Mouse (Mus musculus) lung, postnatal 0 days (tissue): ENCODE results near the gene Znhit1. TPM values are rescaled to one million over a fixed set of nuclear protein-coding genes. Genes with fewer than 3 reads are reported as not detected.
A peak's percentile ranks its signal among the peaks of the same experiment; 100 is the strongest.
"Not testable (repeated sequence)": the region's sequence is repeated elsewhere in the genome, so short reads cannot be mapped to it uniquely, and the experiment has no call there.

ENCODE experiments used
- ATAC-seq: fragments of 200-750 bp; cut with Nextera tagmentation; 2 replicates; pipeline ENCODE4 v1.8.0; 2017; ENCODE audit warnings: moderate library complexity
- DNase-seq: peaks from one replicate; pipeline ENCODE4 v3.0.0-alpha.2; 2016; ENCODE audit warnings: low spot score
- H3K27ac ChIP-seq: fragments of 300-500 bp; sonication (generic); 2 replicates; pipeline ENCODE4 v1.5.1; 2014; ENCODE audit warnings: antibody characterized with exemption, mild to moderate bottlenecking, low read length, mixed read lengths
- H3K27me3 ChIP-seq: fragments of 300-500 bp; sonication (generic); replicated peaks from 2 replicates; pipeline ENCODE4 v1.6.1; 2014; ENCODE audit warnings: low read length, mixed read lengths; ENCODE audit not compliant: insufficient read depth
- H3K36me3 ChIP-seq: fragments of 300-500 bp; sonication (generic); 2 replicates; pipeline ENCODE4 v1.6.1; 2014; ENCODE audit warnings: low read length, mixed read lengths; ENCODE audit not compliant: insufficient read depth
- H3K4me1 ChIP-seq: fragments of 300-500 bp; sonication (generic); 2 replicates; pipeline ENCODE4 v1.6.1; 2014; ENCODE audit warnings: antibody characterized with exemption, low read depth, low read length, mixed read lengths; ENCODE audit not compliant: insufficient read depth
- H3K4me2 ChIP-seq: fragments of 300-500 bp; sonication (generic); replicated peaks from 2 replicates; pipeline ENCODE4 v1.6.1; 2014; ENCODE audit warnings: low read depth, mild to moderate bottlenecking, low read length, moderate library complexity, mixed read lengths
- H3K4me3 ChIP-seq: fragments of 300-500 bp; sonication (generic); 2 replicates; pipeline ENCODE4 v1.5.1; 2014; ENCODE audit warnings: low read depth, low read length
- H3K9ac ChIP-seq: fragments of 300-500 bp; sonication (generic); replicated peaks from 2 replicates; pipeline ENCODE4 v1.6.1; 2014; ENCODE audit warnings: low read depth, mild to moderate bottlenecking
- H3K9me3 ChIP-seq: fragments of 300-500 bp; sonication (generic); 2 replicates; pipeline ENCODE4 v1.6.1; 2016; ENCODE audit warnings: low read length, mixed read lengths
- CTCF ChIP-seq: IDR thresholded peaks from 2 replicates; pipeline ENCODE4 v1.5.1; 2016; ENCODE audit warnings: antibody characterized with exemption, mild to moderate bottlenecking
- EP300 ChIP-seq: IDR thresholded peaks from 2 replicates; pipeline ENCODE4 v1.6.1; 2016; ENCODE audit warnings: antibody characterized with exemption, mild to moderate bottlenecking, control low read depth
- WGBS: fragments of 180-500 bp; shearing (Covaris S2); extraction: QIAGEN DNeasy Blood & Tissue Kit; methylation state at CpG from one replicate; pipeline ENCODE4 v1.1.7; 2014; 5-methylcytosine and 5-hydroxymethylcytosine counted together
- polyA plus RNA-seq: library from polyadenylated mRNA; unstranded; fragments of >200 nt; fragmentation: Nextera tagmentation; extraction: Ambion mirVana; gene quantifications from 2 replicates; pipeline ENCODE4 v1.2.1, GENCODE M21; 2015

The Znhit1 gene
- polyA plus RNA-seq, 1 experiment from 2014 or later = 83.9 TPM

- no peak overlapping the region for H3K4me3 ChIP-seq
- no peaks in the 10 kb centered on the region for H3K27me3 ChIP-seq
- no peaks in the 10 kb centered on the region for H3K9me3 ChIP-seq
- DNase-seq = no peak
- 68% methylated on average over 2 of the region's 2 CpGs for WGBS
- H3K27ac ChIP-seq = no peak overlapping the region
- ATAC-seq = no peak
- no peak overlapping the region for H3K4me2 ChIP-seq
- H3K36me3 ChIP-seq = no peaks in the 10 kb centered on the region
- TF ChIP-seq CTCF = no peak
- H3K9ac ChIP-seq = no peak overlapping the region
- no peaks in the 10 kb centered on the region for H3K4me1 ChIP-seq
Observed at GRCm38 (mm10) chr5:136943382-136943781, 44.4 kb downstream of the Znhit1 start.

DNA sequence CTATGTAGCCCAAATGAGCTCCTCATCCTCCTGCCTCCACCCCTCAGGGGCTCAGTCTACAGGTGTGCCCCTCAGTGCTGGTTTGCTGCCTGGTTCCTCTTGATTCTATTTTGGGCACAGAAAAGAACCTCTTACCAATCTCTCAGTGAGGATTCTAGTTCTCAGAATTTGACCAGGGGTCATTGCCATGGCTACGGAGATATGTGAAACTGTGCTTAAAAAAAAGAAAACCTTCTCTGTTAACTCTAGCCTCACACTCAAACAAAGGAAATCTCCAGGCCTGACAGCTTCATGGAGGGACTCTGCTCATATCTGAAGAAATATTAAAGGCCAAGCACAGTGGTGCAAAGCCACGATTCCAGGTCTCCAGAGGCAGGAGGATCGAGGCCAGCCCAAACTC is 45.0 kb downstream of the Znhit1 start:
- WGBS = 43% methylated on average over 3 of the region's 3 CpGs
- TF ChIP-seq EP300 (no peak), CTCF (no peak)
- H3K27ac ChIP-seq = no peak overlapping the region
- no peaks in the 10 kb centered on the region for H3K9me3 ChIP-seq
- no peaks in the 10 kb centered on the region for H3K4me1 ChIP-seq
- ATAC-seq (no peak), DNase-seq (no peak)
- H3K27me3 ChIP-seq = no peaks in the 10 kb centered on the region
- no peak overlapping the region for H3K4me2 ChIP-seq
- H3K4me3 ChIP-seq = no peak overlapping the region
- no peak overlapping the region for H3K9ac ChIP-seq
- no peaks in the 10 kb centered on the region for H3K36me3 ChIP-seq

- ATAC-seq (no peak), DNase-seq (no peak)
- Histone ChIP-seq H3K4me3 (no peak overlapping the region), H3K27ac (no peak overlapping the region), H3K36me3 (no peaks in the 10 kb centered on the region), H3K4me2 (no peak overlapping the region), H3K9me3 (no peaks in the 10 kb centered on the region), H3K9ac (no peak overlapping the region), H3K4me1 (no peaks in the 10 kb centered on the region), H3K27me3 (no peaks in the 10 kb centered on the region)
- 90% methylated on average over 12 of the region's 12 CpGs for WGBS
- TF ChIP-seq EP300 (no peak), CTCF (no peak)
Observed at GRCm38 (mm10) chr5:136940845-136941560, 46.8 kb downstream of the Znhit1 start.

DNA sequence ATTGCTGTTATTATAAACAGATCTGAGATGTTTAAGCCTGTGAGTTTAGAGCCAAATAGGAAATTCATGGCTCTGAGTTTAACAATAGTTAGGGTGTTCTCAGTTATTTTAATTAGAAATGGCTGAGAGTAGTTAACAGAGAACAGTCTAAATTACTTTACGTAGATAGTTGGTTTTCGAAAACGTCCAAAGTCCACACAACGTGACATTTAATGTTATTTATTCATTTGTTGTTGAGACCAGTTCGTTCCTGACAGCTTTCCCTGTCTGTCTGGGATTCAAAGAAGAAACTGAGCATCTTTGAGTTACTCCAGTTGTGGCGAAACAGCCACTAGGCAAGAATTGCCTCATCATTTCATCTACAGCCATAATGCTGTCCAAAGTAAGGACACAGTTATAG is 47.8 kb downstream of the Znhit1 start:
- H3K4me3 ChIP-seq, DNase-seq, ATAC-seq, H3K4me1 ChIP-seq, H3K27ac ChIP-seq, H3K9ac ChIP-seq, H3K9me3 ChIP-seq, H3K36me3 ChIP-seq, H3K4me2 ChIP-seq, H3K27me3 ChIP-seq: not testable (repeated sequence)
- 68% methylated on average over 6 of the region's 6 CpGs for WGBS

GRCm38 (mm10) chr5:136939284-136939683 is 48.5 kb downstream of the Znhit1 start:
- TF ChIP-seq EP300 (no peak), CTCF (peak; percentile 58)
- no peak overlapping the region for H3K27ac ChIP-seq

DNA sequence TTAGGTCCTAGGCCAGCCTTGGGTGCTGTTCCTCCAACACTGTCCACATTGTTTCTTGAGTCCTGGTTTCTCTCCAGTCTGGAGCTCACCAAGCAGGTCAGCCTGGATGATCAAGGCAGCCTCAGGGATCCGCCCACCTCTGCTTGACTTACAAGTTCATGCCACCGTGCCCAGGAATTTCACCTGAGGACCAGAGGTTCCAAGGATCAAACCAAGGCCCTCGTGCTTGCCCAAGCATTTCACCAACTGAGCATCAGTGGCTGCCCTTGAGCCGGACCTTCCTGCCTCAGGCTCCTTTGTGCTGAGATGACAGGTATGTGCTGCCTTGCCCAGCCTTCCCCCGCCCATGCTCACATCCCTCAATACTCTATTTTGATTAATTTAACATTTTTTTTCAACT is 50.2 kb downstream of the Znhit1 start:
- H3K27ac ChIP-seq = no peak overlapping the region
- H3K4me2 ChIP-seq = no peak overlapping the region
- H3K9me3 ChIP-seq = no peaks in the 10 kb centered on the region
- no peak overlapping the region for H3K4me3 ChIP-seq
- DNase-seq (no peak), ATAC-seq (no peak)
- no peaks in the 10 kb centered on the region for H3K36me3 ChIP-seq
- no peak overlapping the region for H3K9ac ChIP-seq
- WGBS = 78% methylated on average over 5 of the region's 5 CpGs
- TF ChIP-seq EP300 (no peak), CTCF (no peak)
- H3K4me1 ChIP-seq = no peaks in the 10 kb centered on the region
- no peaks in the 10 kb centered on the region for H3K27me3 ChIP-seq

More at GRCm38 (mm10) chr5:136939284-136939683, 48.5 kb downstream of the Znhit1 start:
- no peaks in the 10 kb centered on the region for H3K36me3 ChIP-seq
- H3K4me3 ChIP-seq = no peak overlapping the region
- DNase-seq = no peak
- H3K4me1 ChIP-seq = no peaks in the 10 kb centered on the region
- 67% methylated on average over 7 of the region's 7 CpGs for WGBS
- H3K27me3 ChIP-seq = no peaks in the 10 kb centered on the region
- no peak for ATAC-seq
- no peak overlapping the region for H3K9ac ChIP-seq
- no peaks in the 10 kb centered on the region for H3K9me3 ChIP-seq
- H3K4me2 ChIP-seq = no peak overlapping the region

DNA sequence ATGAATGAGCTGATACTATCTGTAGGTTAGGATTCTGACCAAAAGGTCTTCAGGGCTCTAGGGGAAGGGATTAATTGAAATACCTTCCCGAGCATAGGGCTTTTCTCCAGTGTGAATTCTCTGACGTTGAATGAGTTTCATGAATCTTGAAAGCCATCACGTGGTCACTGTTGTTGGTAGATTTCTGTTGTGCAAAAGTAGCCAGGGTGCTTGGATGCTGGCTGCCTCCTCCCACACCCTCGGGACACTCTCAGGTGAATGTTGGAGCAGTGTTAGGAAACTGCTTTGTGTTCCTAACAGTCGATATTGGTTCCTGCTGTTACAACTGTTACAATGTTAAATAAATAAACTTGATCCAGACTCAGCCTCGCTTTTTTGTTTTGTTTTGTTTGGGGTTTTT is 51.1 kb downstream of the Znhit1 start:
- H3K27me3 ChIP-seq = no peaks in the 10 kb centered on the region
- ATAC-seq (no peak), DNase-seq (no peak)
- H3K27ac ChIP-seq = no peak overlapping the region
- TF ChIP-seq CTCF (no peak), EP300 (no peak)
- 77% methylated on average over 6 of the region's 6 CpGs for WGBS
- H3K4me1 ChIP-seq = no peaks in the 10 kb centered on the region
- H3K4me2 ChIP-seq = no peak overlapping the region
- H3K4me3 ChIP-seq = no peak overlapping the region
- H3K9ac ChIP-seq = no peak overlapping the region
- no peaks in the 10 kb centered on the region for H3K9me3 ChIP-seq
- no peaks in the 10 kb centered on the region for H3K36me3 ChIP-seq
